Mouse (Mus musculus) regulatory T cell (primary cell): ENCODE measurements around the gene Adamtsl3.

ENCODE experiments used
- in situ Hi-C: fragments of 300-600 bp; cut with MboI, MseI; formaldehyde crosslinking; loops from one replicate; pipeline ENCODE4 v1.15.1; 2025; ENCODE audit warnings: high pct_unique_total_duplicates

Adamtsl3 gene

DNA sequence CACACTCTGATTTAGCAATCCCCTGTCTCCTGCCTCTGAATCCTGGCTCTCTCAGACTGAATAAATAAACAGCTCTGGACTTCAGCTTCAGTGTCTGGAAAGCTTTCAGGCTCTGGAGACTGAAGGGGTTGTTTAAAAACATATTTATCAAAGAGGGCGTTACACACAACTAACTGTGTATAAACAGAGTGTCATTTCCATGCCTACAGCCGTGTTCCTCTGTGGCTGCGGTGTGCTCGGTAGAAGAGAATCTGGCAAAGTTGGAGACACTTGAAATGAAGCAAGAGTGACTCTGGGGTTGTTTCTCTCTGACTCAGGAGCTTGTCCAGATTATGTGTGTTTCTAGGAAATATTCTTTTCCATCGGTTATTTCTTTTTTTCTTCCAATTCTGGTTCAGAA lies 167.0 kb downstream of the Adamtsl3 start:
- in situ Hi-C loops, result no loop called here

DNA sequence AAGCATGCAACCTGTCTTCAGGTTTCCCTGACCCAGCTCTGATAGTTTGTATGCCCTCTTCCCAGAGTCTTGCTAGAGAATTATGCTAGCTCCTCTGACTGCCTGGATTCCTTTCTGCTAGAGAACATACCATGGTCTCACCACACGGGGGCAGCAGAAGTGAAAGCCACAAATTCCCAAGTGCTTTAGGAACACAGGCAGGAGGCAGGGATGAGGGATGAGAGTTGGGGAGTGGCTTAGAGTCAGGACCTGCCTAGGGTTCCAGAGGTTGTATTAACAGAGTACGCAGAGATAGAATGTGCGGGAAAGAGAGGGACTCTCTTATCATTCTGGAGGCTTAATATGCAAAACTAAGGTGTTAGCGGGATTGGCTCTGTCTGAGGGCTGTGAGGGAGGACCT lies 168.6 kb downstream of the Adamtsl3 start:
- in situ Hi-C loops, result no loop called here

- in situ Hi-C loops, result no loop called here
These were observed 195.1 kb downstream of the Adamtsl3 start for GRCm38 (mm10) chr7:82530583-82530982.

- in situ Hi-C loops, result no loop called here
These were observed 195.9 kb downstream of the Adamtsl3 start for GRCm38 (mm10) chr7:82531376-82531775.

DNA sequence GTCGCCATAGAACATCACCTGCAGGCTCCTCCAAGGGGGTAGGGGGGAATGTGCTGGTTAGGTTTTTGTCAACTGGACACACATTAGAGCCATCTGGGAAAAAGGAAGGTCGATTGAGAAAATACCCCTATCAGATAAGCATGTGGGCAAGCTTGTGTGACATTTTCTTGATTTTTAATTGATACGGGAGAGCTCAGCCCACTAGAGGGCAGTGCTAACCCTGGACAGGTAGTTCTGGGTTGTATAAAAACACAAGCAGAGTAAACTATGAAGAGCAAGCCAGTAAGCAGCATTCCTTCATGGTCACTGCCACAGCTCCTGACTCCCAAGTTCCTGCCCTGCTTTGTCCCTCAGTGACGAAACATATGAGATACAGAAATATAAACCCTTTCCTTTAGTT lies 197.7 kb downstream of the Adamtsl3 start:
- in situ Hi-C loops, result no loop called here

DNA sequence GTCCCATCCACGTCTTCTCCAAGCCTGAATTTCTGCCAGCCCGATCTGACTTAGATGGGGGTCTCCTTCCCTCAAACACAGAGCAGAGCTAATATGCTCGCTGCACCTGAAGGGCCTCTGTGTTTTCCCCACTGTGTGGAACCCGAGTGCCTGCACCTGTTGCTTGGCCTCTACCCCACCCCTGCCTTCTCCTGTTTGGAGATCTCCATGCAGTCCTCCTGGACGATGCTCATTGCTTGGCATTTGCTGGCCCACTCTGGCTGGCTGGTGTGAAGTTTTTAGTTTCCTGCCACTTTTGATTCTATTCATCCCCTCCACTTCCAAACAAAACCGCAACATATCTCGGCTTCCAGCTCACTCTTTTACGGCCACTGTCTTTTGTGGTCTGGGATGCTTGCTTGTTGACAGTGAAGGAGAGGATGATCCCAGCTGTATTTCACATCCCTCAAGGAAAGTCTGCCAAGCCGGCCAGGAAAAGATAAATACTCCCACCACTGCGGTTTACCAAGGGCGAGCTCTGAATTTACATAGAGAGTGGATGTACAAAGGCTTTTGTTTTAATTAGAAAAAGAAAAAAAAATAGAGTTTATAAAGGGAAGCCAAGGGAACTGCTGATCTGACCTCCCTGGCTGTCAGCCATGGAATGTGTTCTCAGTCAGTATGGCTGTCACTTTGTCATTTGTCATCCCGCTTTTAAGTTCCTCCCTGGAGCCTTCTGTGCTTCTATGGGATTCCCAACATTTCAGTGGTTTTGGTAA lies 198.4 kb downstream of the Adamtsl3 start:
- in situ Hi-C loops, result no loop called here

DNA sequence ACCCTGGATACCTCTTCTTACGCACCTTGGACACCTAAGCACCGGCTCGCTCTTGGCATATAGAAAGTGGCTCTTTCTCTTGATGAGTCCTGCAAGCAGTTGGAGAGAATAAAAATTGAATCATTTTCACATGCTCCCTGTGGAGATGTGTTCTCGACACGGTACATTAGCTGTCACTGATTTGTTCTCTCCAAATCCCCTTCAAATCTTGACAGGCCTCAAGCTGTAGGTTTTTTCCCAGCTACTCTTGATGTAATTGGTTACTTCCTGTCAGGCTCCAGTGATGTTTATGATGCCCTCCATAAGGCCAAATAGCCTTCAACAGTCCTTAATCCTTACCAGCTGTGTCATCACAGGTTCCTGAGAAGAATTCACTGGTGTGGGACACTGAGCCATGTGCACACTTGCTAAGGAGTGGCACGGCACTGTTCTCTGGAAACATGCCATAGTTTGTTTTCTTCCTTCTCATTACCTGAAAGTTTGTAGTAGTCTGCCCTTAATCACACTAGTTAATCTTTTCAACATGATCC lies 209.0 kb downstream of the Adamtsl3 start:
- in situ Hi-C loops, result no loop called here

DNA sequence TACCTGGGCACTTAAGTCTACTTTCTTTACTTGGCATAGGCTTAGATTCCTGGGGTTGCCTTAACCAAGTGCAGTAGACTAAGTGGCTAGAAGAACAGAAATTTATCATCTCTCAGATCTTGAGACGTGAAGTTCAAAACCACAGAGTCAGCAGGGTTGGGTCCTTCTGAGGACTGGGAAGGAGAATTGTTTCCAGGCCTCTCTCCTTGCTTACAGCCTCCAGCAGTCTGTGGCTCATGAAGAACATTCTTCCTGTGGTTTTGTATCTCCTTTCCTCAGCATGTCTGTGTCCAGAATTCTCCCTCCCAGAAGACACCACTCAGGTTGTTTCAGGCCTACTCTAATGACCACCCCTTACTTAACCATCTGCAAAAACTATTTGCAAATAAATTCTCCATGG lies 216.5 kb downstream of the Adamtsl3 start:
- in situ Hi-C loops, result no loop called here

DNA sequence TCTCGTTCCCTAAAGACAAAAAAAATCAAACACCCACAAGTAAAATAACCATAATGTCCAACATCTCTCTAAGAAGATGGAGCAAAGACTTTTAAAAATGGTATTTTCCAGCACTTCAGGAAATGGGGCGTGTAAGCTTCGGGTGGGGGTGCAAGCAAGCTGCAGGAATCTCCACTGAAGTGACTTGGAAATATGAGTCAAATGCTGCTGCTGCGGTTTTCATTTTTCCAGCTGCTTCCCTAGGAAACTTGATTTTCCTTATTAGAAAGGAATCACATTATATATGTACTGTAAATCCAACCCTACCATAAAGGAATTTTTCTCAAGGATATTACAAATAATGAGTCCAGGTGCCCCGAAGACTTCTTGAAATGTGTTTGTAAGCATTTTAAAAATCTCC lies 220.3 kb downstream of the Adamtsl3 start:
- in situ Hi-C loops, result no loop called here

- in situ Hi-C loops, result no loop called here
These were observed 220.9 kb downstream of the Adamtsl3 start for GRCm38 (mm10) chr7:82556417-82556816.

DNA sequence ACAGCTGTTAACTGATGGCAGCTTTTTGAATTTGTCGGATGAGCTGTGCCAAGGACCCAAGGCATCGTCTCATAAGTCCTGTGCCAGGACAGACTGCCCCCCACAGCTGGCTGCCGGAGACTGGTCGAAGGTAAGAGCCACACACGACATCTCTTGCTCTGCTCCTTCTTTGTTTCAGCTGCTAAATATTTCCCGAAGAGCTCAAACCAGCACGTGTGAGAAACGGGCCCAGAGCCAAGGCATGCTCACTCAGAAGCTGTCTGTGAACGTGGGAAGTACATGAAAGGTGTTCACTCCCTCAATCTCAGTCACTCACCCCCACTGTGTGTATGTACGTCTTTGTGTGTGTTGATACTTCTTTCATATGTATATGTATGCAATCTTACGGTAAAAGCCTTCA lies 221.6 kb downstream of the Adamtsl3 start:
- in situ Hi-C loops, result no loop called here

- in situ Hi-C loops, result no loop called here
These were observed 231.2 kb downstream of the Adamtsl3 start for GRCm38 (mm10) chr7:82566688-82567087.

DNA sequence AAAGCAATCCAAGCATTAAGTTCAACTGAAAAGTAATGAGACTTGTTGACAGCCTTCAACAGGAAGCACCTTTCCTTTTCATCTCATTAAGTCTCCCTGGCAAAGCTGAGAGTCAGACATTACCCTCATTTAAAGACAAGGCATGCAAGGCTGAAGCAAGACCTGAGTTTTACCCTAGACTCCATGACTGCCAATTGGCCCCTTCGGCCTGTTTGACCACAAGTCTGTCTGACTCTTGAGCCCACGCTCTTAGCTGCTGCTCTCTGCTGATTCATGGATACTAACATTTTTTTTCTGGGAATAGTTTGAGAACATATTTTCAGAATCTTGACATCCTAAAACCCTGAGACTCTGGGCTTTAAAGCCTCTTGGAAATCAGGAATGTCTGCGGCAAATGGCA lies 232.3 kb downstream of the Adamtsl3 start:
- in situ Hi-C loops, result no loop called here

- in situ Hi-C loops, result no loop called here
These were observed 237.5 kb downstream of the Adamtsl3 start for GRCm38 (mm10) chr7:82572981-82573380.

- in situ Hi-C loops, result no loop called here
These were observed 244.5 kb downstream of the Adamtsl3 start for GRCm38 (mm10) chr7:82580007-82580406.

DNA sequence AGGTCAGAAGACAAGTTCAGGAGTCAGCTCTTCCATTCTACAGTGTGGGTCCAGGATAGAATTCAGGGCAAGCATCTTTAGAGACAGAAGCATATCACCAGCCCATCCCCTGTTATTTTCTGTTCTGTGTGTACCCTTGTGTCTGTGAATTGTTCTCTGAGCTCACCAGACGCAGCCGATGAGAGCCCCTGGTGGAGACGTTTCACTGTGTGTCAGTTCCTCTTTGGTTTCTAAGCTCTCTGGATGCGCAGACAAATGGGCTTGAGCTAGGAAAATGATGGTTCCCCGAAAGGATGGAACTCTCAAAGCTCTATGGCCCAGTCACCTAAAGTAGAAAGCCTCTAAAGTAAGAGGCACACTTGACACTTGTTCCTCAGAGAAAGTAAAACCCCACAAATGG lies 246.3 kb downstream of the Adamtsl3 start:
- in situ Hi-C loops, result no loop called here

GRCm38 (mm10) chr7:82582534-82582933 lies 247.0 kb downstream of the Adamtsl3 start:
- in situ Hi-C loops, result no loop called here

DNA sequence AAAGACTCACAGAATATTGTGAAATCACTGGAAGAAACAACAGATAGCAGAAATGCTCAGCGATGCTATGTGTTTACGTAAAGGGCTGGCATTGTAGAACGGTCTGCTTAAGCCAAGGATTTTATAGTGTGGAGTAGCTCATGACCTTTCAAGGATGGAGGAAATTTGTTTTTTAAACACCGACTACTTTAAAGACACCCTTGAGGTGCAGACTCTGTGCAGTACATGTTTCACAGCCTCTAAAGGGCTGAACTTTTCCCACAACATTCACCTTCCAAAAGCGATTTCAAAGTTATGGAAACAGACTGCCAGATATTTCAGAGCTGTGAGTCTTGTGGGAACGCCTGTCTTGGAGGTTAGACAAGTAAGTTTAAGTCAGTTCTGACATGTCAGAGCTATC lies 255.4 kb downstream of the Adamtsl3 start:
- in situ Hi-C loops, result no loop called here

DNA sequence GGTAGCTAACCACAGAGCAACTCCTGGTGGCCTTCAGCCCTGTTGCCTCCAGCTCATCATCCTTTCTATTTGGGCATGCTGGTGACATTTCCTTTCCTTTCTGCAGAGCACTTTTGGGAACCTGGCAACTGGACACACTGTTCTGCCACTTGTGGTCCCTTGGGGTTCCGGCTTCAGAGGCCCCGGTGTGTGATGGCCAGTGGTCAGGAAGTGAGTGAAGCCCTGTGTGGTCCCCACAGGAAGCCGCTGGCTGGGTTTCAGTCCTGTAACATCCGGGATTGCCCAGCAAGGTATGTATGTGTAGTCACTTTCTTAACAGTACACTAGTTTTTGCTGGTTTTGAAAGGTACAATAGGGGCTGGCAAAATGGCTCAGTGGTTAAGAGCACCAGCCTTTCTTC lies 266.5 kb downstream of the Adamtsl3 start:
- in situ Hi-C loops, result no loop called here

- in situ Hi-C loops, result no loop called here
These were observed 269.9 kb downstream of the Adamtsl3 start for GRCm38 (mm10) chr7:82605425-82605824.

DNA sequence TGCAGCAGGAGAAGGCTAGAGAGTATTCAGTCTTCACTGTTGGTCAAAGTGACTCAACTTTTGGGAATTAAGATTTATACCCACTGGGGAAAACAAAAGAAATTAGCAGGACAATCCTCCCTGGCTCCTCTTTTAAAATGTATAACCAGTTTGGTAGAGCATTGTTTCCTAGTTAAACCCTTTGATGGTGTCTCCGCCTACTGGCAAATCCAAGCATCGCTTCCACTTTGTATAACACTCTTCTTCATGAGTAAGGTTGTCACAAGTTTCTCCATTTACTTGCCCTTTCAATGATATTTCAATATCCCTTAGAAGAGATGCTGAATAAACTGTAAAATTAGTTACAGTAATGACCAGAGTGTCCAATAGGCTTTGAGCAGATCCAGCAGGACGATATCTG lies 274.1 kb downstream of the Adamtsl3 start:
- in situ Hi-C loops, result no loop called here

DNA sequence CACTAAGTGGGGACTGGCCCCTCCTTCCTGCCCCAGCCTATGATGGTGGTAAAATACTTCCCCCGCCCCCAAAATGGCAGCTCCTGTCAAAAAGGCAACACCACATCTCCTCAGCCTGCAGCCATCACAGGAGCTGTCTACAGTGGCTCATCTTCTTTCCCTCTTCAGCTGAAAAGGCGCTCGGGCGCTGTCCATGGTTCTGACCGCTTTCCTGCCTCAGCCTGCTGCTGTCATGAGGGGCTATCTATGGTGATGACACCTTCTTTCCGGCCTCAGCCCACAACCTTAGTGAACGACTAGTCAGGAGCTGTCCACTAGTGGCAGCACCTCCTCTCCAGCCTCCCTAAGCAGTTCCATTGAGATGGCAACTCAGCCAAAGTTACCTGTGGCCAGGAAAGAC lies 289.8 kb downstream of the Adamtsl3 start:
- in situ Hi-C loops, result no loop called here

DNA sequence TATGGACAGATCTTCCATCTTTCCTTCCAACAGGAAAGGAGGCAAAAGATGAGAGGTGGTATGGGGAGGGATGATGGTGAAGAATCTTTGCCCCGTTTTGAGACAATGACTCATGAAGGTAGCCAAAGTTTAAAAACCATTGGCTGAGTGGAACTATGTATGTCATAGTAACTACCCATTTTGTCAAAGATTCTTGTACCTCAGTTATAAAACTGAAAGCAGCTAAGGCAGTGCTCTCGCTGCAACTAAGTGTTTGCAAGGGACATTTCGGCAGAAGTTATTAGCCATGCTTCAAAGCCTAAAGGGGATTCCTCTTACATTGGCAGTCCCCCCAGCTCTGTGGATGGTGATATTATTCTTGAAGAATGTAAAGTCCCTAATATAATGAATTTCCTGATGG lies 311.7 kb downstream of the Adamtsl3 start:
- in situ Hi-C loops, result no loop called here

DNA sequence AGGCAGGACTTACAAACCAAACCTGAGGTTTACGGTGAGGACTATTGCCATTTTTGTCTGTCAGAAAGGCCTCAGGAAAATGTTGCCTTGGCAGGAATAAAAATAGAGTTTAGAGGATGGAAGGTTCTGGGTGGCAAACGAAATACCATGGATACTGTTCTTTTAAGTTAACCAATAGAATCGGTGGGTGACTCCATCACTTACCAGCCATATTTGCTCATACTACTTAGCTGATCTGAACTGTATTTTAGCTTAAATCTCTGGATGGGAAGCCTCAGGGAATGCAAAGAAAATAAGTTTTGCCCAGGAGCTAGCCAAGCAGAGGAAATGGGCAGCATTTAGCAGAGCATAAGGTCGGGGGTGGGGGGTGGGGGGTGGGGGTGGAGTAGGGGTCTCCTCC lies 312.4 kb downstream of the Adamtsl3 start:
- in situ Hi-C loops, result no loop called here
